Mouse (Mus musculus) spleen, adult 18-20 months (tissue): ENCODE data around the gene Zmpste24.

ENCODE experiments used
- DNase-seq, 2 experiments: peaks; one replicate each; pipeline ENCODE4 v3.0.0; 2022; ENCODE audit warnings: mixed read lengths in 2 of 2

The Zmpste24 gene

DNA sequence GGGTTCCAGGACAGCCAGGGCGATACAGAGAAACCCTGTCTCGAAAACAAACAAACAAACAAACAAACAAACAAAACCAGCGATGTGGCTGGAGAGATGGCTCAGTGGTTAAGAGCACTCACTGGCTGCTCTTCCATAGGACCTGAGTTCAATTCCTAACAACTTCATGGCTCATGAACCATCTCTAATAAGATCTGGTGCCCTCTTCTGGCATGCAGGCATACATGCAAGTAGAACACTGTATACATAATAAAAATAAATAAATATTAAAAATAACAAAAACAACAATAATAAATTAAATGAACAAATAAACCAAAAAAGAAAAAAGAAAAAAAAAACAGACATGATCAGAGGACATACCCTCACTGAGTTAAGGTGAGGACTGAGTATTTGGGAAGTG, 68.4 kb downstream of the Zmpste24 start:
- no peak for DNase-seq

DNA sequence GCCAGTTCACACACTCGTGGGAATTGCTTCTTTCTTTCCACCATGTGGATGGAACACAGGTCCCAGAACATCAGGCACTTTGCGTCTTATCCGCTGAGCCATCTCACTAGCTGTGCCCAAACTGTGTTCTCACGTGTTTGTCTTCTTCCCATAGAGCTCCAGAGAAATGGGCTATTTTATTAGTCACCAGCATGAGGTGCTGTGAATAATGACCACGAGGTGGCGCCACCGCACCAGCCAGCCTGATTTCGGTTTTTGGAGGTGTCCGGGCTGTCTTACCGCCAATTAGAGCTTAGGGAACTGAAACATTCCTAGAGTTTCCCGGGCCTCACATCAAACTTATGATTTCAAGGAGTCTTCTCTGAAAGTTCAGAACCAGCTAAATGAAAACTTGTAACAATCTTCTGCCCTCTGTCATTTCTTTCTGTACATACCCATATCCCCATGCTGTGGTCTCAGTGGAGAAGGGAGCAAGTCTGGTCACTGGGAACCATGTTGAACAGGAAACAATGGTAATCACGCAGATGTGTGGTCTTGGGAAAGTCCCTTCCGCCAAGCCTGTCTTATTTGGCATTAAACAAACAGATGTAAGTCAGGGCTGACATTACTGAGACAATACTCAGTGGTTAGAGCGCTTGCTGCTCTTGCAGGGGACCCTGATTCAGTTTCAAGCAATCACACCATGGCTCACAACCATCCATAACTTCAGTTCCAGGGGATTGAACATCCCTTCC, 69.2 kb downstream of the Zmpste24 start:
- DNase-seq, result peak in 1 of 2 experiments; percentile 65

GRCm38 (mm10) chr4:121028146-121028545, 69.9 kb downstream of the Zmpste24 start:
- no peak for DNase-seq

- DNase-seq, result no peak
These were observed 72.4 kb downstream of the Zmpste24 start for GRCm38 (mm10) chr4:121025681-121026080.

- DNase-seq, result peak in 1 of 2 experiments; percentile 38
These were observed 74.1 kb downstream of the Zmpste24 start for GRCm38 (mm10) chr4:121023941-121024340.

DNA sequence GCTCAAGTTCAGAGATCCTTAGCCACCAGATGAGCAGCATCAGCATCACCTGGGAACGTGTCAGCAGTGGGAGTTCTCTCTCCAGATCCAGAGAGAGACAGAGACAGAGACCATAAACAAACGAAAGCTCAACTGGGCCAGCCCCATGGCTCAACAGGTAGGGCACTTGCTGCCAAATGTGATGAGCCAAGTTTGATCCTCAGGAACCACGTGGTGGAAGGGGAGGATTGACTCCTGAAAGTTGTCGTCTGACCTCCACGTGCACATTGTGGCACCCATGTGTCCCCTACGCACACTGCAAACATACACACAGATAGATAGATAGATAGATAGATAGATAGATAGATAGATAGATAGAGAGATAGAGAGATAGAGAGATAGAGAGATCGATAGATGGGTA, 74.6 kb downstream of the Zmpste24 start:
- DNase-seq, result no peak

GRCm38 (mm10) chr4:121021911-121022310, 76.1 kb downstream of the Zmpste24 start:
- DNase-seq, result no peak

DNA sequence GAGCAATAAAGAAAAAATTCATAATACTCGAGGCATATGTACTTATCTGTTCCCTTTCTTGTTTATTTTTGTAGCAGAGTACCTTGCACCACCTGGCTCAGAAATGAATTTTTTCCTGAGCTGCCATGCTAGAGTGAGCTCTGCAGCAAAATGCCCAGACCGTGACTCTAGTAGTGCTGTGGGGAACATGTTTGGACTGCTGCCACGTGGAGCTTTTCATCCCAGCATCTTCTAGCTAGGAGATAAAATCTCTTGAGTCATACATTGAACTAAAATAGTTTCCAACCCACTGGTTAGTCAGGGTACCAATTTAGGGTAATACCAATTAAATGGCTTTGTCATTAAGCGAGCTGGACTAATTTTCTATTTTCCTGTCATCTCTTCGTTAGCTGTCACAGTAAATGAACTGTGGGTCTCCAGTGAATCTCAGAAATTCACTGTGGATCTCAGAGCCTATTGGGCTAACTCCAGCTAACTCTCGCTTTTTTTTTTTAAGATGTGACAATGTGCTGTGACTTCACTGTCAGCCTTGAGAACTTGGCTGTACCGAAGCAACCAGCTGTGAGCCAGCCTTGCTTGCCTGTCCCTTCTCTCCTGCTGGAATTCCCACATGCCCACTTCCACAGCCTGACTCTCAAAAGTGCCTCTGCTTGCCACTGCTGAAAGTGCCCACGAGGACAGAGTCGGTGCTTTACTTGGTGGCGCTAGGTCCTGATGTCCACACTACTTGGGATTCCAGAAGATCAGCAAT, 77.8 kb downstream of the Zmpste24 start:
- DNase-seq, result no peak

DNA sequence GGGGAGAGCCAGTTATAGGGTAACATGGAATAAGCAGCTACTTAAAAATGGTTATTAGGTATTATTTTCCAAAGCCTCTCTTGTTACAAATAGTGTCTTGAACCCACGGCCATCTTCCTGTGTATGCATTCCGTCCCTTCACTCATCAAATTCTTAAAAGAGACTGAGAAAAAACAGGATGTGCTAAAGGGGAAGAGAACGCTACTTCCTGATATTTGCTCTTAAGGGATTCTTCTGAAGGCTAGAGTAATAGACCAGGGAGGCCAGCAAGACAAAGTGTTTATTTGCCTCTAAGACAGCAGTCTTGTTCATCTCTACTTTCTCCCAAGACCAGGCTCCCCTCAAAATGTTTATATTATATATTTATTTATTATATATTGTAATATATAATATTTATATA, 79.8 kb downstream of the Zmpste24 start:
- no peak for DNase-seq

DNA sequence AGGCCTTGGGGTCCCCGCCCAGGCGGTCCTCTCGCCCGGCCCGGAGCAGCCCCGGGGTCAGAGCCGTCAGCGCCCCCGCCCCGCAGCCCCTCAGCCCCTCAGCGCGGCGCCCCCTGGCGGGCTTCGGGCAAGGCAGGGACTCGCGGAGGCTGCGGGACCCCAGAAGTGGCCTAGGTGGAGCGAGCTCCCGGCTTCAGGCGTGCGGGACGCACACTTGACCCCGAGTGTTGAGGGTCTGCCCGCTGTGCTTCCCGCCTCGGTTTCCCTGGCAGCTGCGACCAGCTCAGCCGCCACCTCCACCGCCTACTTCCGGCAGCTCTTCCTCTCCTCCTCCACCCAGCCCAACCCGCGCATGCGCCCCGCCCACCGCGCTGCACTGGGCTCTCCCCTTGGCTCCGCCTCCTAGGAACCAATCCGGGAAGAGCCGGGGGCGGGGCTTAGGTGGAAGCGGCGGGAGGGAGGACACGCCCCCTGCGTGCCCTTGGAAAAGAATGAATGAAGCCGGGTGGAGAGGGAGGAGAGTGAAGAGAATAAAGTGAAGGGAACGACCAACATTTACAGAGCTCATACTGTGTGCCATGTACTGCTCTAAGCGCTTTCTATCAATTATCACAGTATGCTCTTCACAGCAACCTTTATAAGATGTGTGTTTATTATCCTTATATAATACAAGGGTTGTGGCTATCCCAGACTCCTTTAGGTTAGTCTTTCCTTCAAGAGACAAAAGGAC, 80.9 kb downstream of the Zmpste24 start, which contains the start of gene Smap2:
Smap2 (minus strand) TSS at position 320 of the 730 bp plus-strand sequence.
- DNase-seq, result peak; percentile 97 to 98

GRCm38 (mm10) chr4:121016021-121016898, 81.8 kb downstream of the Zmpste24 start:
- DNase-seq, result peak; percentile 36 to 46

GRCm38 (mm10) chr4:121015268-121015659, 82.8 kb downstream of the Zmpste24 start:
- no peak for DNase-seq

DNA sequence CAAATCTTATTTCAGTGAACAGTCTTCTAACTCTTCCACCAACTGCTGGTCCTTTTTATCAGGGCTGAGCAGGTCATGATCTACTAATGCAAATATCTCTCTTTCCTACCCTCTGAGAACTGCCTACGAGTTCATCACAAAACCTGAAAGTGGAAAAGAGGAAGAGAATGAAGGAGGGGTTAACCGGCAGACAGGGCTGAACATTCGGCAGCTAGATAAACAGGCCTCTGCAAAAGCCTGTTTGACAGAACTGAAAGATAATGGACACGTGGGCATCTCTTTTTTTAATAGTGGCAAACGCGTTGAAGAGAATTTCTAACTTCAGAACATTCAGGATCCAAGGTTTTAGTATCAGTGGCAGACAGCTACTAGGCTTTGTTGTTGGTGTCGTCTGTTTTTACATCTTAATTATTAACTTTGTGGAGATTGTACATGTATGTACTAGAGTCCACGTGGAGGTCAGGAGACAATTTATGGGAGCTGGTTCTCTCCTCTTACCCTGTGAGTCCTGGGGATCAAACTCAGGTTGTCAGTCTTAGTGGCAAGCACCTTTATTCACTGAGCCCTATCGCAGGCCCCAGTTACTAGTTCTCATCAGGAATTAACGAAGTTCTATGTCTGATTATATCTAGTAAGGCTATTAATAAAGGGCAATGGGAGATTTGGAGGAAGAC, 83.3 kb downstream of the Zmpste24 start:
- DNase-seq, result no peak

DNA sequence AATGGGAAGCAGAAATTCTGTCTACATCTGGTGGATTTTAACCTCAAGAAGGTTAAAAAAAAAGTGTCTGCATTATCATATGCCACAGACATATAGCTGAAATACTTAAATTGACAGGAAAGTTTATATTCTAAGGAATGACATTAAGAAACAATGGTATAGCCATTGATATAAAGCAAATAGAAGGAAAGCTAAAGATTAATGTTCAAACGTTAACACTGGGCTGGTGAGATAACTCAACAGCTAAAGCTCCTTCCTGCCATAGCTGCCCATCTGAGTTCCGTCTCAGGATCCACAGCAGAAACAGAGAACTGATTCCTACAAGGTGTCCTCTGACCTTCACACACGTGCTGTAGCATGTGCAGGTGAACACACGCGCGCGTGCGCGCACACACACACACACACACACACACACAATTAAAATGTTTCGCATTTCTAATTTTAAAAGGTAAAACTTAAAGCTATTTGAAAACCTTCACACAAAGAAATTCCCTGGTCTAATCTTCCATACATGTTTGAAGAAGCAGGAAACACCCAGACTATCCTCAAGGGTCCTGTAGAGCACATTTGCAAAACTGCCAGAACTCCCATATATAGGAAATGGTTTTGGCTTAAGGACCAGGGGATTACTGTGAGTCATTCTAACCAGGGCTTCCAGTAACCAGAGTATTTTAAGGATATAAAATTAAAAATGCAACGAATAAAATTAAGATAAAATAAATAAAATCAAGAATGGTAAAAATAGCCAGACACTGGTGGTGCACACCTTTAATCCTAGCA, 87.1 kb downstream of the Zmpste24 start:
- no peak for DNase-seq
